Mouse (Mus musculus): ENCODE results near the gene U2af2.
"Not testable (repeated sequence)": the region's sequence is repeated elsewhere in the genome, so short reads cannot be mapped to it uniquely, and the experiment has no call there.

Gene U2af2

GRCm38 (mm10) chr7:5061774-5062359 is at the start of gene U2af2:
Gene U2af2, plus strand, starts transcription at chr7:5062143.
- peak; percentile 96 for DNase-seq (ENCODE audit: low read depth, low spot score)

- no peak for DNase-seq (ENCODE audit: low read depth, low spot score)
These were observed 49.0 kb upstream of the U2af2 start for GRCm38 (mm10) chr7:5012681-5013513.

GRCm38 (mm10) chr7:5014251-5015117 is 47.5 kb upstream of the U2af2 start, which contains the start of the genes Zfp524 and Fiz1:
Gene Zfp524, plus strand, starts transcription at chr7:5014415.
Gene Fiz1, minus strand, starts transcription at chr7:5014697.
- peak; percentile 99 for DNase-seq (ENCODE audit: low read depth, low spot score)

- peak; percentile 97 for DNase-seq (ENCODE audit: low read depth, low spot score)
These were observed 46.6 kb upstream of the U2af2 start, which contains the start of gene Gm44973 for GRCm38 (mm10) chr7:5015118-5016001. Gene Gm44973, plus strand, starts transcription at chr7:5015496.

- DNase-seq (ENCODE audit: low read depth, low spot score) = no peak
These were observed 45.9 kb upstream of the U2af2 start for GRCm38 (mm10) chr7:5016057-5016456.

GRCm38 (mm10) chr7:5016920-5017319 is 45.0 kb upstream of the U2af2 start:
- no peak for DNase-seq (ENCODE audit: low read depth, low spot score)

GRCm38 (mm10) chr7:5017352-5017751 is 44.6 kb upstream of the U2af2 start:
- no peak for DNase-seq (ENCODE audit: low read depth, low spot score)

GRCm38 (mm10) chr7:5017931-5018330 is 44.0 kb upstream of the U2af2 start:
- DNase-seq (ENCODE audit: low read depth, low spot score) = no peak

GRCm38 (mm10) chr7:5019576-5019975 is 42.4 kb upstream of the U2af2 start:
- DNase-seq (ENCODE audit: low read depth, low spot score) = not testable (repeated sequence)

GRCm38 (mm10) chr7:5020000-5020681 is 41.8 kb upstream of the U2af2 start, which contains the start of the genes Zfp865 and Ccdc106:
Gene Zfp865, plus strand, starts transcription at chr7:5020376.
Gene Ccdc106, plus strand, starts transcription at chr7:5020553.
- DNase-seq (ENCODE audit: low read depth, low spot score) = peak; percentile 99

- DNase-seq (ENCODE audit: low read depth, low spot score) = no peak
These were observed 41.3 kb upstream of the U2af2 start for GRCm38 (mm10) chr7:5020685-5021084.

- no peak for DNase-seq (ENCODE audit: low read depth, low spot score)
These were observed 40.7 kb upstream of the U2af2 start for GRCm38 (mm10) chr7:5021197-5021596.

- DNase-seq (ENCODE audit: low read depth, low spot score) = no peak
These were observed 32.4 kb upstream of the U2af2 start for GRCm38 (mm10) chr7:5029543-5029942.

GRCm38 (mm10) chr7:5029946-5030345 is 32.0 kb upstream of the U2af2 start:
- DNase-seq (ENCODE audit: low read depth, low spot score) = no peak

- DNase-seq (ENCODE audit: low read depth, low spot score) = no peak
These were observed 31.2 kb upstream of the U2af2 start for GRCm38 (mm10) chr7:5030554-5031275.

GRCm38 (mm10) chr7:5031496-5031895 is 30.4 kb upstream of the U2af2 start:
- no peak for DNase-seq (ENCODE audit: low read depth, low spot score)

GRCm38 (mm10) chr7:5033818-5034217 is 28.1 kb upstream of the U2af2 start, which contains the start of gene 4632433K11Rik:
Gene 4632433K11Rik, plus strand, starts transcription at chr7:5034118.
- no peak for DNase-seq (ENCODE audit: low read depth, low spot score)

GRCm38 (mm10) chr7:5035628-5036027 is 26.3 kb upstream of the U2af2 start:
- no peak for DNase-seq (ENCODE audit: low read depth, low spot score)

GRCm38 (mm10) chr7:5036136-5036535 is 25.8 kb upstream of the U2af2 start:
- DNase-seq (ENCODE audit: low read depth, low spot score) = no peak

Measured in CD4-positive helper T cell, adult 2 months (primary cell).